Mouse (Mus musculus) stomach, embryonic 14.5 days (tissue): ENCODE measurements around the gene Sumf1. TPM values are rescaled to one million over a fixed set of nuclear protein-coding genes. Genes with fewer than 3 reads are reported as not detected.
A peak's percentile ranks its signal among the peaks of the same experiment; 100 is the strongest.

Experiments
- ATAC-seq: fragments of 200-750 bp; cut with Nextera tagmentation; 2 replicates; pipeline ENCODE4 v1.8.0; 2017; ENCODE audit warnings: low read depth, moderate TSS enrichment; ENCODE audit not compliant: insufficient number of reproducible peaks, insufficient read depth, low FRiP score
- H3K27ac ChIP-seq: fragments of 300-500 bp; sonication (generic); 2 replicates; pipeline ENCODE4 v1.5.1; 2014; ENCODE audit warnings: mild to moderate bottlenecking, low read length, moderate library complexity, mixed read lengths
- H3K27me3 ChIP-seq: fragments of 300-500 bp; sonication (generic); 2 replicates; pipeline ENCODE4 v1.6.1; 2014; ENCODE audit warnings: low read length, control low read depth, mixed read lengths; ENCODE audit not compliant: control insufficient read depth, insufficient read depth
- H3K36me3 ChIP-seq: fragments of 300-500 bp; sonication (generic); 2 replicates; pipeline ENCODE4 v1.6.1; 2014; ENCODE audit warnings: mild to moderate bottlenecking, control low read depth, low read length, moderate library complexity, mixed read lengths; ENCODE audit not compliant: control insufficient read depth, insufficient read depth
- H3K4me1 ChIP-seq: fragments of 300-500 bp; sonication (generic); 2 replicates; pipeline ENCODE4 v1.6.1; 2014; ENCODE audit warnings: low read length, control low read depth, mixed read lengths; ENCODE audit not compliant: control insufficient read depth, insufficient read depth
- H3K4me2 ChIP-seq: fragments of 300-500 bp; sonication (generic); replicated peaks from 2 replicates; pipeline ENCODE4 v1.6.1; 2014; ENCODE audit warnings: low read depth, low read length, control low read depth
- H3K4me3 ChIP-seq: fragments of 300-500 bp; sonication (generic); 2 replicates; pipeline ENCODE4 v1.5.1; 2014; ENCODE audit warnings: low read depth, low read length, control low read depth
- H3K9ac ChIP-seq: fragments of 300-500 bp; sonication (generic); replicated peaks from 2 replicates; pipeline ENCODE4 v1.6.1; 2014; ENCODE audit warnings: low read depth, mild to moderate bottlenecking, control low read depth, low read length, moderate library complexity, mixed read lengths
- H3K9me3 ChIP-seq: fragments of 300-500 bp; sonication (generic); 2 replicates; pipeline ENCODE4 v1.6.1; 2016; ENCODE audit warnings: low read depth, low read length, control low read depth; ENCODE audit not compliant: control insufficient read depth
- WGBS: fragments of 180-500 bp; shearing (Covaris S2); extraction: QIAGEN DNeasy Blood & Tissue Kit; methylation state at CpG from one replicate; pipeline ENCODE4 v1.1.7; 2014; 5-methylcytosine and 5-hydroxymethylcytosine counted together
- polyA plus RNA-seq: library from polyadenylated mRNA; unstranded; fragments of >200 nt; fragmentation: Nextera tagmentation; extraction: Ambion mirVana; gene quantifications from 2 replicates; pipeline ENCODE4 v1.2.1, GENCODE M21; 2014

The Sumf1 gene
- polyA plus RNA-seq, 1 experiment from 2014 or later, result 23.6 TPM

GRCm38 (mm10) chr6:108226230-108226629, 40.8 kb upstream of the Sumf1 start:
- Histone ChIP-seq H3K9ac (no peak overlapping the region), H3K4me2 (no peak overlapping the region), H3K4me3 (no peak overlapping the region), H3K27me3 (no peaks in the 10 kb centered on the region), H3K4me1 (no peaks in the 10 kb centered on the region), H3K9me3 (no peaks in the 10 kb centered on the region), H3K27ac (no peak overlapping the region), H3K36me3 (no peaks in the 10 kb centered on the region)
- ATAC-seq, result no peak
- 56% methylated on average over 7 of the region's 7 CpGs for WGBS

- no peak overlapping the region for H3K9ac ChIP-seq
- WGBS, result 82% methylated on average over 2 of the region's 2 CpGs
- H3K9me3 ChIP-seq, result no peaks in the 10 kb centered on the region
- H3K27me3 ChIP-seq, result no peaks in the 10 kb centered on the region
- no peaks in the 10 kb centered on the region for H3K4me1 ChIP-seq
- no peaks in the 10 kb centered on the region for H3K36me3 ChIP-seq
- H3K4me2 ChIP-seq, result no peak overlapping the region
- no peak for ATAC-seq
- no peak overlapping the region for H3K4me3 ChIP-seq
- H3K27ac ChIP-seq, result no peak overlapping the region
These were observed 39.6 kb upstream of the Sumf1 start for GRCm38 (mm10) chr6:108225027-108225426.

- ATAC-seq, result no peak
- H3K4me3 ChIP-seq, result no peak overlapping the region
- no peaks in the 10 kb centered on the region for H3K4me1 ChIP-seq
- no peak overlapping the region for H3K27ac ChIP-seq
- no peak overlapping the region for H3K4me2 ChIP-seq
- H3K9me3 ChIP-seq, result no peaks in the 10 kb centered on the region
- no peak overlapping the region for H3K9ac ChIP-seq
- WGBS, result 93% methylated on average over 4 of the region's 4 CpGs
- H3K27me3 ChIP-seq, result no peaks in the 10 kb centered on the region
- H3K36me3 ChIP-seq, result no peaks in the 10 kb centered on the region
These were observed 39.0 kb upstream of the Sumf1 start for GRCm38 (mm10) chr6:108224361-108224760.

- H3K36me3 ChIP-seq, result no peaks in the 10 kb centered on the region
- 88% methylated on average over 5 of the region's 5 CpGs for WGBS
- no peak for ATAC-seq
These were observed 37.5 kb upstream of the Sumf1 start for GRCm38 (mm10) chr6:108222875-108223274.

GRCm38 (mm10) chr6:108222435-108222834, 37.1 kb upstream of the Sumf1 start:
- Histone ChIP-seq H3K4me1 (no peaks in the 10 kb centered on the region), H3K9ac (no peak overlapping the region), H3K27me3 (no peaks in the 10 kb centered on the region), H3K9me3 (no peaks in the 10 kb centered on the region), H3K36me3 (no peaks in the 10 kb centered on the region), H3K27ac (no peak overlapping the region), H3K4me2 (no peak overlapping the region), H3K4me3 (no peak overlapping the region)
- 53% methylated on average over 5 of the region's 5 CpGs for WGBS
- no peak for ATAC-seq

More at GRCm38 (mm10) chr6:108222875-108223274, 37.5 kb upstream of the Sumf1 start:
- H3K9ac ChIP-seq, result no peak overlapping the region
- H3K27ac ChIP-seq, result no peak overlapping the region
- no peaks in the 10 kb centered on the region for H3K27me3 ChIP-seq
- no peaks in the 10 kb centered on the region for H3K9me3 ChIP-seq
- no peaks in the 10 kb centered on the region for H3K4me1 ChIP-seq
- H3K4me2 ChIP-seq, result no peak overlapping the region
- no peak overlapping the region for H3K4me3 ChIP-seq

DNA sequence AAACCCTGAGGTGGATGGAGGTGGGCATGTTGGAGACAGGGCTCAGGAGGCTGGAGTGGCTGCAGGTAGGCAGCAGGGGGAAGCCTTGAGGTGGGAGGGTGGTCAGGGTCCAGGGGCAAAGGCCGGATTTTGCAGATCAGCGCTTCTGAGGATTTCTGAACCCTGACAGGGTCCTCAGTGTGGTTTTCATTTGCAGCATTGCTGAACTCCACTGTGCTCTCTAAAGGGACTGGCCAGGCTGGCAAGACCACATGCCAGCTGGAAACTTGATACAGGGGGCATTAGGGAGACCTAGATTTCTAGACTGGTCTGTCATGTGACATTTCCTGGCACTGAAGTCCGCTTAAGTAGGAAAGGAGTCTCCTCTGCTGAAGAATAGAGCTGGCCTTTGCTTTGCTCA, 32.6 kb upstream of the Sumf1 start:
- Histone ChIP-seq H3K9me3 (no peaks in the 10 kb centered on the region), H3K4me1 (peaks cover 11% of the 10 kb centered on the region; the same call in 1 of the 2 replicates), H3K36me3 (no peaks in the 10 kb centered on the region), H3K27me3 (no peaks in the 10 kb centered on the region), H3K4me3 (no peak overlapping the region), H3K9ac (no peak overlapping the region), H3K27ac (no peak overlapping the region), H3K4me2 (no peak overlapping the region)
- 85% methylated on average over 3 of the region's 3 CpGs for WGBS
- no peak for ATAC-seq

DNA sequence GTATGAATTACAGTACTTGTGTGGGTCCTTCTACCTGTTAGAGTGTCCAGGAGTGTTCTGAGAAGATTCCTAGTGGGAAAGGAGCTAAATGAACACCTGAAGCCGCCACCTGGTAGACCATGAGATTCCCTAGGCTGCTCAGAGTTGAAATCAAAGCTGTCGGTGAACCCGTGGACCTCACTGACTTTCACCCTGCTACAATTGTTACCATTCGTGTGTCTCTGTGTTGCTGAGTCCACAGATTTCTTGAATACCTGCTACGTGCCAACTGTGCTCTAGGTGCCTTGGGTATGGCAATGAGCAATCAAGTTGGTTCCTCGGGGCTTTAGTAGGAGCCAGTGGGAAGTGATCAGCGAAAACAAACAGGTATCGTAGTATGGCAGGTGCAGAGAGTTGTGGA, 31.4 kb upstream of the Sumf1 start:
- no peaks in the 10 kb centered on the region for H3K36me3 ChIP-seq
- ATAC-seq, result no peak
- H3K4me3 ChIP-seq, result no peak overlapping the region
- no peak overlapping the region for H3K9ac ChIP-seq
- WGBS, result 89% methylated on average over 8 of the region's 8 CpGs
- no peaks in the 10 kb centered on the region for H3K27me3 ChIP-seq
- H3K9me3 ChIP-seq, result no peaks in the 10 kb centered on the region
- H3K27ac ChIP-seq, result no peak overlapping the region
- H3K4me1 ChIP-seq, result peaks cover 12% of the 10 kb centered on the region
- H3K4me2 ChIP-seq, result no peak overlapping the region

GRCm38 (mm10) chr6:108216091-108216490, 30.7 kb upstream of the Sumf1 start:
- WGBS, result 92% methylated on average over 5 of the region's 5 CpGs
- no peak for ATAC-seq
- Histone ChIP-seq H3K4me3 (no peak overlapping the region), H3K27me3 (no peaks in the 10 kb centered on the region), H3K4me1 (peaks cover 19% of the 10 kb centered on the region), H3K9me3 (no peaks in the 10 kb centered on the region), H3K27ac (no peak overlapping the region), H3K36me3 (no peaks in the 10 kb centered on the region), H3K9ac (no peak overlapping the region), H3K4me2 (no peak overlapping the region)

GRCm38 (mm10) chr6:108214294-108214925, 29.0 kb upstream of the Sumf1 start:
- ATAC-seq, result no peak
- no peak overlapping the region for H3K9ac ChIP-seq
- peaks cover 19% of the 10 kb centered on the region for H3K4me1 ChIP-seq
- peak overlapping the region; percentile 71 for H3K4me2 ChIP-seq
- H3K9me3 ChIP-seq, result no peaks in the 10 kb centered on the region
- H3K27ac ChIP-seq, result no peak overlapping the region
- H3K4me3 ChIP-seq, result peak overlapping the region; percentile 72
- WGBS, result 15% methylated on average over 10 of the region's 10 CpGs
- H3K27me3 ChIP-seq, result no peaks in the 10 kb centered on the region
- no peaks in the 10 kb centered on the region for H3K36me3 ChIP-seq
